Mouse (Mus musculus) kidney, adult 11 months (tissue): ENCODE data around the gene Gas6.

Experiments
- DNase-seq: peaks from one replicate; pipeline ENCODE4 v3.0.0; 2022

The Gas6 gene

DNA sequence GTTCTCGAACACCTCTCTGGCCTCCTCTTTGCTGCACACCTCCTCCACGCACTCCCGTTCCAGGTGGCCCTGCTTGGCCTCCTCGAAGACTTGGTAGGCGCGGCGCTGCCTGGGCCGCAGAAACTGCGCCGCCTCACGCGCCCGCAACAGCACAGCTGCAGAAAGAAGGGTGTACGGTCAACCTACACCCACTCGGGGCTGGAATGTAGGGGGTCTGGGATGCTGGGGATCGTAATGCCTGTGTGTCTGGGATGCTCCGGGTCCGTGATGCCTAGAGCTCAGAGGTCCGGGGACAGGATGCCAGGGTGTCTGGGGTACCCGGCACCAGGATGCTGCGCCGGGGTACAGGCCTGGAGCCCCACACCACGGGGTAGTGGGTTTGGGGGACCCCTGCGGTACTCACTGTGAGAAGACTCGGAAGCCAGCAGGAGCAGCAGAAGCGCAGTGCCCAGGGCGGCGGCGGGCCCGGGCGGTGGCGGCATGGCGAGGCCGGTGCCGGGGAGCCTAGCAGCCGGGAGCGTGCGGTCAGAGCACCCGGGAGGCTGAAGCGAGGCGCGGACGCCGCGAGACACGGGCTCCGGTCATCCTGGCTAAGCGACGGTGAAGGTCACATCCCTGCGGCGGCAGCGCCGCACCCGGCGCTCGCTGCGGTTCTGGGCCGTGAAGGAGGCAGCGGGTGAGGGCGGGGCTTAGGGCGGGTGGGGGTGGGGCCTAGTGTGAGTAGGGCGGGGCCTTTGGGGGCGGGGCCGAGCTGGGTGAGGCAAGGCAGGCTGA is at the start of gene Gas6:
Gene Gas6, minus strand, starts transcription at position 633 of the 774 bp plus-strand sequence.
- DNase-seq = peak; percentile 64

DNA sequence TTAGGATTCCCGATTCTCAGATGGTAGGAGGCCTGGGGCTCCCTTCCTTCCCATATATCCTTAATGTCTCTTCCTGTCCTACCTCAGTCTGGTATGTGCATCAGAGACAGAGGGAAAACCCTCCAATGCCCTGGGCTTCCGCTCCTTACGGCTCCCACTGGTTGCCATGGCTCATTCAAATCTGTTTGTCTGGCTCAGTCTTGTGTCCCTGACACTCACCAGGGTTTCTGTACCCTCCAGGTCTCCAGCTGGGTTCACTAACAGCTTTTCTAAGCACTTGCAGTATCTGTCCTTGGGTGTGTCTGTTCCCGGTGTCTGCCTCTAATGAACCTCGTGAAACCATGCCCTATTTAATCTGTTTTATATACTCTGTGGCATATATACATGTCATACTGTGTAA is 47.2 kb upstream of the Gas6 start:
- no peak for DNase-seq

DNA sequence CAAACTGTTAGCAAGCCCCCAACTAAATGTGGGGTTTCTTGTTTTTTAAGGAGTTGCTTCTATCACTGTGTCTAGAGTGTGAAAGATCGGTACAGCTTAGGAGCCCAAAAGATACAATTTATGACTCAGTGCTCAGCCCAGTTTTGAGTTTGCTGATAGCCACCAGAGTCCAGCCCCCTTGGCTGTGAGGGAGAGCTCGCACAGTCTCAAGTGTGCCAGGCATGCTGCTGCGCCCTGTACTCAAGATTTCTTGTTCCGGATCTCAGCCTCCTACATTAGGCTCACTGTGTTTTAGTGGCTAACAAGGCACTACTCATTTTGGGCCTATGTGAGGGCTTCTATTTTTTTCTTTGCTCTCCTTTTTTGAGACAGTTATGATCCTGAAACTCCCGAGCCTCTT is 45.8 kb upstream of the Gas6 start:
- no peak for DNase-seq

DNA sequence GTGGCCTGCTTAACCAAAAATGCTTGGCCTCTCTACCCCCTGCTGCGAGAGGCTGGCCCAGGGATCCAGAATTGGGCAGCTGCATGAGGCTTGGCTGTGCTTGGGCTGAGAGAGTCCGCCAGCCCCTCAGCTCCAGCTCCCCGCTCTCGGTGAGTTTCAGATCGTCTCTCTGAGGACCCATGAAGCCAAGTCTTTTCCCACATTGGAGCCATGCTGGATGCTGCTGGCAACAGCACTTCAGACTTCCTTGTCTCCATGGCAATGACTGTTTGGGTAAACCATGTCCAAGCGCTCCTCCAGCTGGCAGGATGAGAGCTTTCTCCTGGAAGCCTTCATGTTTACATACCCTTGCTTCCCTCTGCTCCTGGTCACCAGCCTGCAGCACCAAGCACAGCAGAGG is 44.5 kb upstream of the Gas6 start:
- peak; percentile 69 for DNase-seq

DNA sequence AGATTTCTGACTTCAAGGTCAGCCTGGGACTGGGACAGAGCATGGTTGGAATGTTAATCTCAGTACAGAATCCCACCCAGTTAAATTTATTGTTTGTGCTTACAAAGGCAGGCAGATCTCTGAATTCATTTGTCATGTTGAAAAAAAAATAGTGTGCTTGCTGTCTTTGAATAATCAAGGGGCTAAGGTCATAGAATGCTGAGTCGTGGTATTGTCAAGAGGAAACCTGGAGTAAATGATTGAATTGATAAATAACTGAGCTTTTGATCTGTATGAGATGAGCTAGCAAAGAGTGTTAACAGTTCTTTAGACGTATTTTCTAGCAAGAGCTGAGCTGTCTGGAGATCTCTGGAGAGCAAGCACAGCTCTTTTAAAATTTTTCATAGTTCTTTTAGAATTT is 42.8 kb upstream of the Gas6 start:
- no peak for DNase-seq

DNA sequence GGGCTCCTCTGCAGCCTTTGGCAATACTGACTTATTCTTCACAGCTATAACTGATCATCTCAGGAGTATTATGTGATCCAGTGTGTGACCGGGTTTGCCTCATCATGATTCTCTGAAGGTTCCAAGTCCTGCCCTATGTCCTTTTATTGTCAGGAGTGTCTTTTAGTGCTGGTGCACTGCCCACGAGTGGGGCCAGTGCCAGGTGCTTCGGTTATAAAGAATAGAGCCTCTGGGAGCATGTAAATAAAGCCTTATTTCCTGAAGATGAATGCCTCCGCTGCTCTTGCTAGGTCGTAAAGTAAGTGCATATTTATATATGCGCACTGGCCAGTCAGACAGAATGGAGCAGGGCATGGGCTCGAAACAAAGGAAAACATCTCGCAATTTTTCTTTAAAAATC is 38.8 kb upstream of the Gas6 start:
- no peak for DNase-seq

DNA sequence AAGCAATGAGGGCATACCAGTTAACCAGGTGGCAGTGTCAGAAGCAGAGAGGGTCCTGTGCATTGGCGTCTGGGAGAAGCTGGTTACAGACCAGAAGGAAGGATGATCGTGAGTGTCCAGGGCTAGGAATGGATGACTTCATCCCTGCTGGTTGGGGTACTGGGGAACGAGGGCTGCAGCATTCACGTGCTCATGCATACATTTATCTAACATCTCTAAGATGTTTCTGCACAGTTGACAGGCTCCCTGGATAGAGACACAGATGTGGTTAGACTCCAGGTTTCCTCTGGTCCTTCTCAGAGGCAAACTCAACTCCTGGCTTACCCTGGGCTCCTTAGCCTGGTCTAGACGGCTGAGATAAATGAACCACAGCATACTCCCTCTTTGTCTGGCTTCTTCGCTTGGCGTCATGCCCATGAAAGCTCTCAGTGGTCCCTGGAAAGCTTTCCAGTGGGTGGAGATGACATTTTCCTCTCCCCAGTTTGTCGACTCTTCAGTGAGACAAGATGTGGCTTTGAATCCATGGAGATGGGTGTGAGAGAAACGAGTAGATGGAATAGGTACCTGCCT is 37.4 kb upstream of the Gas6 start:
- DNase-seq = no peak

DNA sequence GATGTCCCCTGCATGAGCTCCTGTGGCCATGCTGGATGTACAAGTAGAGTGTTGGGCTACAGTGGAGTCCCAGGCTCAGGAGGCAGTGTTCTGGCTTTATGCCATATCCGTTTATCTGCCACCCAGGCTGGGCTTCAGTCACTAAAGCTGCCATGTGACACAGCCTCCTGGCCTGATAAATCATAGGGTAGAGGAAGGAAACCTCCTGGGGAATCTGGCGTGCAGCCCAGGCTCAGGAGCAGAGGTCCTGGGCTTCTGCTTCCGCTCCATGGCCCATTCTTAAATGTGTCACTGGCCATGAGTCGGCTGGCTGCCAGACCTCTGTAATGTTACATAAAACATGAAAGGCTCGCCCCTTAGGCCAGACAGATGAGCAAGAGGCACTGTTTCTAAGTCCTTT is 36.7 kb upstream of the Gas6 start:
- DNase-seq = peak; percentile 98

DNA sequence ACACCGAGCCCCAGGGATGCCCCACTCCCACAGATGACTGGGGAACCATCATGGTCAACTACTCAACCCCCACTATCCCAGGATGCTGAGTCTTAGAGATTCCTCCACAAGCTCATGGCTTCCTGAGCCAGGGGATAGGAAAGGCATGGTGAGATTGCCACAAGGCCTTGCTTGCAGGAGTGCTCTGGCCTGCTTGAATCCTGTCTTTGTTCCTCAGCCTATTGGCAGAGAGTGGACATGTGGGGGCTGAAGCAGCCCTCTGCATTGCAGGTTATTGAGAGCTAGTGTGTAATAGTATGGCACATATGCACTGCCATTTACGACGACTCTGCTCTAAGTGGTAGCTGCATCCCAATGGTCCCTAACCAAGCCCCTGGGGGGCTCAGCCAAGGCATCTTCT is 36.1 kb upstream of the Gas6 start:
- DNase-seq = no peak

DNA sequence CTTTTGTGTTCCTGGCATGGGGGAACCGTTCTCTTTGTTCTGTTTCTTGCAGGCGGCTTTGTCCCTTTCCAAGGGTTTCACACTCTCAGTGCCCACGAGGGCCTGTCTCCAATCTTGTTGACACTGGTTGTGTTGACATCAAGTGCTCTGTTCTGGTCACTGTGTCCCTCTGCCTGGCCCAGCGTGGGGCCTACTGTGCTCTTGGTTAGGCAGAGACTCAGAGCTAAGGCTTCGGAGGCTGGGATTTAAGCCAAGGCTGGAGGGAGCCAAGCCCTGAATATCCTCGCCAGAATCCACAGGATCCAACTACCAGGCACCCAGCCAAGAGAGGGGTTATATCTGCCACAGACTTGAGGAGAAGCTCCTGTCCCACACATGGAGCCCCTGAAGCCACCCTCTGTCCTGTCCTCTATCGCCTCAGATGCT is 35.6 kb upstream of the Gas6 start:
- peak; percentile 87 for DNase-seq

DNA sequence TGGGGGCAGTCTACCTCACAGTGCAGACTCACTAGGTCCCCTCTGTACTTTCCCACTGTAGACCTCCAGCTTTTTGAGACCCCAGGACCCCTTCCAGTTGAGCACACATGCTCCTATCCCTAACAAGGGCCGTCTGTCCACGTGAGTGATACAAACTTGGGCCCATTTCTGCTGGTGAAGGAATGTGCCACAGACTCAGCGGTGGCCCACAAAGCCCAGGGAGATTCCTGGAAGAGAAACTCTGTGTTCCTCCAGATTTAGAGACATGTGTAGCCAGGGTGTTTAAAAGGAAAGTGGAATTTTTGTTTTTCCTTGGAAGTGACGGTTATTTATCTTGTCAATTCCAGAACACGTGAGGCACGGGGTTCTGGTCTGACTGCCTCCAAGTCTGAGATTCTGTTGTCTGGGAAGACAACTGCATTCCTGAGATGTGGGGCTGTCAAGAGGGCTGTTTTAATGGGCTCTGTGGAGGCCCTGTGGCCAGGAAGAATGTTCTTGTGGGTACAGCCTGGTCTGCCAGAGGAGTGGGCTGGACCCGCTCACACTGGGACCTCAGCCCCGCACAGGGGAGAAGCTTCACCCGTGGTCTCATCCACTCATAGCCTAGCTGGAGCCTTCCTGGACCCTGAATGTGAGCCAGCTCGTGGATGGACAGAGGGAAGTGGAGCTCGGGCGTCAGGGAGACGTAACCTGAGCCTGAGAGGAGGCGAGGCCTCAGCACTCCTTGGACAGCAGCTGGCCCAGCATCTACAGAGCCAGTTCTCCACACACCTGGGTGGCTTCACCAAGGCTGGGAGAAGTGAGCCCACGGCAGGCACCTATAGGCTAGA is 34.9 kb upstream of the Gas6 start:
- peak; percentile 47 for DNase-seq

DNA sequence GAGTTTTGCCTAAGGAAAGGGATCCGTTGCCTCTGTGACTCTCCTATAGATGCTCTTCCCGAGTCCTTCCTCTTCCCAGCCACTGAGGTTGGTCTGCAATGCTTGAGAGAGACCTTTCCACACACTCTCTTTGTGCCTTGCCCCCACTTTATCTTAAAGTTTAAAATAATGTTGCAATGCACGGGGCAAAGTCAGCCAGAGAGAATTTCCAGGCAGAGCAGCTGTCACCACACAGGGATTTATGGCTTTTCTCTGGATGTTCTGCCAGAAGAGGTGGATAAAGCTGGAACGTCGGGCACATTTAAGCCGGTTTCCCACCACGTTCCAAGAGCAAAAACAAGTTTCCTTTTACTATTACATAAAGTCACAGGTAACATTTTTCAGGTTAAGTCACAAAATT is 27.1 kb upstream of the Gas6 start:
- DNase-seq = no peak

DNA sequence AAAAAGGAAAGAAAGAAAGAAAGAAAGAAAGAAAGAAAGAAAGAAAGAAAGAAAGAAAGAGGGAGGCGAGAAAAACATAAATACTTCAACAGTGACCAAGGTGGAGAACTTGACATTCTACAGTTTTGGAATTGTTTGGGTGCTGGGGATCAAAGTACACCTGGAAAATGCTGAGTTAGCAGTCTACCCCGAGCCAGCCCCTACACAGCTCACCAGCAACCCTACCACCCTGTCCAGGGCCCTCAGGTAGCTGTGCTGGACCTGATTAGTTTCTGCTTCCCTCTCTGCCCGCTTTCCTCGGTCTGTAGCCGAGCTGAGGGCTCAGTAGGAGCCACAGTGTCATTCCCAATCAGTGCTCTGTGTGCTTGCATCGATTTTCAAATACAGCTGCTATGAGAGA is 26.1 kb upstream of the Gas6 start:
- no peak for DNase-seq

DNA sequence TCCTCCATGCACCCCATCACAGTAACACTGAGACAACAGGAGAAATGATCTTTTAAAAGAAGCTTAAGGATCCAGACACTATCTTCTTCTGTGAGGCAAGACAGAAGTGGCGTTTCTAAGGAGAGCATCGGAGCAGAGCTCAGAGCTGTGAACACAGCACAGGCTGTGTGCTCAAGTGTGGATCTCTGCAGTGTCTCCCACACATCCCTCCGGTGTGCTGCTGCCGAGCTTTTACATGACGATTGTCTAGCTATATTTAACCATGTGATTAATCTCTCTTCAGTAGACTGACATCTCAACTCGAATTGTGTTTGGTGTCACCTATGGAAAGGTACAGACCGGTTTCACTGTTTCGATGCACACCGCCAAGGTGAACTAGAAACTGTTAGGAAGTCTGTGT is 25.2 kb upstream of the Gas6 start:
- no peak for DNase-seq

DNA sequence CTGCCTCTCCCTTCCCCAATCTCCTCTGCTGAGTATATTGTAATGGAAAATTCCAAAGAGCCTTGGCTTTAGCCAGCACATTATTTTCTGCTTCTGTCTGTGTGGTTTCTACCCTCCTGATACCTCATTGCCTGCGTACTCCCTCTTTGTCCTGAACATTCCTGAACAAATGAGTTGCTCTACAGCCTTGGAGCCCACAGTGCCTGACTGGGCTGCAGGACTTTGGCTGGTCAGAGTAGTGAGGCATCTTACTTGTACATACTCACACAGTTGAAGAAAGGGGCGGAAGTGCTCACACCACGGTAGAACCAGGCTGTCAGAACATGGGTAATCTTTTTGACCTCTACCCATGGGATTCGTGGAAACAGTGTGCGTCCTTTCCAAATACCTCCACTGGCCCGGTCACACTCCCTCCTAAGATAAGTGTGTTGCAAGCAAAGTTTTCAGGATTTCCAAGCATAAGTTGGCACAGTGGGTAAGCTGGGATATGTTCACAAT is 23.0 kb upstream of the Gas6 start:
- no peak for DNase-seq

DNA sequence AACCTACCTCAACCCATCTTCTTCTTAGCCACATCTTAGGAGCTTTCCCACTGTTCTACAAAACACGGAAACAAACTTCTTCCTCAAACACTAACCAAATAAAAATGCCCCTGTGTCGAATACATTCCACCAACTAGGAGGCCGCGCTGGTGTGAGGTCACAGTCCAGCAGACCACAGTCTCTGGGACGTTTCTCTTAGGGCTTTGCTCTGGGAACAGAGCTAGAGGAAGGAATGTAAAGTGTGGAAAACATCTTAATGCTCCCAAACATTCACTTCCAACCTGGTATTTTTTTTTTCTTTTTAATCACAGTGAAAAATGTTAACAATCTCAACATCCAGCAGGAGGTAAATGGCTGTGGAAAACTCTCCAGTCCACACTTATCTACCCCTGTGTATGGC is 22.4 kb upstream of the Gas6 start:
- DNase-seq = no peak

DNA sequence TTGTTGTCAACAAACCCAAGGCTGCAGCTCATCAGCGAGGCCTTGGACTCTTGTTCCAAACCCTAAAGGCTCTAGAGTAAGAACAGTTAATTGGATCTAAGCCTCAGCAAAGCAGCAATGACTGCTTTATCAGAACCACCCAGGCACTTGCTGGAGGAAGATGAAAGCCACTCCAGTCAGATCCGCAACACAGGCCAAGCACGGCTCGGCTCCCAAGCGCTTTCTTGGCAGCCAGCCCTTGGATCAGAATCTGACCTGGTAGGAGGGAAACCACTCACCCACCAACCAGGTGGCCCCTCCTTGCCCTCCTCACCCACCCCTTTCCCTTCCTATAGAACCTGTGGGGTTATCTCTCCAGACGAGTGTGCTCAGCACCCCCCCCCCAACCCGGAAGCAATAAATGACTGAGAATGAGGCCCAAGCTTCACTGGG is 21.7 kb upstream of the Gas6 start:
- no peak for DNase-seq

DNA sequence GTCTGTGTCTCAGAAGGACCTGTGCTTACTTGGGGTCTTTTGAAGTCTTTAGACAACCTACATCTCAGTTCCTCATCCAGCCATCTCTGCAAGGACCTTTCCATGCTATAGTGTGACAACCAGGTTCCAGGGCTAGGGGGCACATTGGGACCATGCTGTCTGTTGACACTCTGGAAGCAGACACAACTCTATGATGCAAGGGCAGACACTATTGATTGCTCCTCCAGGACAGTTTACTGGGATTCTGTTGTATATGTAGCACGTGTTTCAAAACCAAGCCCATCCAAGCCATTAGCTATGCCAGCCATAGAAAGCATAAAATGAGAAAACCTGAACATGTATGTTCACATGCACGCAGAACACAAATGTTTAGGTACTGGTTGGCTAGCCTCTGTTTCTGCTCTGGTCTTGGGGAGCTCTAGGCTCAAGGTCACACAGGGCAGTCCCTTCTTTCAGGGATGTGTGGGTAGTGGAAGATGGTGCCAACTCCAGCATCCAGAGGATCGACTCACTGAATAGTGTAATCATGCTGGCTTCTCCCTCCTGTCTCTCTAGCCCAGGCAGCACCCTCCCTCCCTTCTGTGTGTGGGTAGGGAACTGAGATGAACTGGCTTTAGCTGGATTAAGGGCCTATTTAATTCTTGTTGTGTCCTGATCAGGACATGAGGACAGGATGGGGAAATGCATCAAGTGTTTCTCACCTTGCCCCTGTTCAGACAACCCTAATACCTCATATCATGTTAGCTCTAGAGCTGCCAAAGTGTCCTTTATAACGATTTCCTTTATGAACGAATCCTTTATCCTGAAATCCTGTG is 19.5 kb upstream of the Gas6 start:
- DNase-seq = no peak

DNA sequence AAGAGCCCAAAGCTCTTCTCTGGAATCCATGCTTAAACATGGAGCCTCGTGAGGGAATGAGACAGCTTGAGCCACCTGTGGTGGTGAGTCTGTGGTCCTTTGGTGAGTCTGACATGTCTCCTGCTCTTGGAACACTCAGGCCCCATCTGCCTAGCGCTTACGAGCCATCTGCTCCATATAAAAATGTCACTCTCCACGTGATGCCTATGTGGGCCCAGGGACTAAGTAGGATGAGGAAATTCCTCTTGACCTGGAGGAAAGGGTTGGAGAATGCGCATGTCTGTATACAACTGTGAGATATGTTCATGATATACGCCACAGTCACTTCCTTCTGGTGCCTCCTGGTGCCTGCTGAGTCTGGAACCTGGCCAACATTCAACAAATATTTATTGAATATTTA is 18.4 kb upstream of the Gas6 start:
- DNase-seq = no peak

DNA sequence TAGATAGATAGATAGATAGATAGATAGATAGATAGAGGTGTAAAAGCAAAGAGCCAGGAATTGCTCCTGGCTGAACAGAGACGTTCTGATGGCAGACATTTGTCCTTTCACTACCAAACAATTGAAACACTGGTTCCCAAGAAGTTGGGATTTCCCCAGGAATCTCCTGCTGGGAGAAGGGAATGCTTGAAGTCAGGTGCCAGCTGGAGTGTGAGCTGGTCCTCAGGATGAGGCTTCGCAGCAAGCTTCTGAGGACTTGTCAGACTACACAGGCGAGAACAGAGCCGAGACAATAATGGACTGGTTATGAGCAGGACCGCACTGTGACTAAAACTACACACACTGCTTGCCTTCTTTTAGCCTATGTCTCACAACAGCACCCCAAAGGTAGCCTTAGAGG is 17.7 kb upstream of the Gas6 start:
- no peak for DNase-seq

DNA sequence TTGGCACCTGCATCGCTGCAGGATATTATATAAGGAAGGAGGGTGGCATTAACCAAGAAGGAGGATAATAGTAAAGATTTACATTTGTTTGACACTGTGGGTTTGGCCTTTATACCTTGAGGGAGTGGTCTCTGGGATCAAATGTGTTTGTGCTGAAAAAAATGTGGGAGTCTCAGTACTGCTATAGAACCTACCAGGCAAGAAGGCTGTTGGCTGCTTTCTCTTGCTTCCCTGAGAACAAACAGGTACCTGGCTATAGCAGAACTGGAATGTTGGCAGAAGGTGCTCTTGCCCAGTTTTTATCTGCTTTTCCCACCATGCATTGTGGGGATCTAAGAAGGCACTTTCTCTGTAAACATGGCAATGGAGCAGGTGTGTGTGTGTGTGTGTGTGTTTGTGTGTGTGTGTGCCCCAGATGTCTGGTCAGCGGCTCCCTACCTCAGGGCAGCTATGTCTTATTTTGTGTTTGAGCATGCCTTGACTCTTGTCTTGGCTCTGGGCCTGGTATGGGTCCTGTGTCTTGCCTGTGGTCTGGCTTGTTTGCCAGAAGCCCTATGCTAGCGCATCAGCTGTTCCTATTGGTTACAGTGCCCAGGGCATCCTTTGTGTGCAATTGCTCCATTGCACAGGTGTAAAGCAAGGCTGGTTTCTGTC is 13.1 kb upstream of the Gas6 start:
- DNase-seq = no peak

DNA sequence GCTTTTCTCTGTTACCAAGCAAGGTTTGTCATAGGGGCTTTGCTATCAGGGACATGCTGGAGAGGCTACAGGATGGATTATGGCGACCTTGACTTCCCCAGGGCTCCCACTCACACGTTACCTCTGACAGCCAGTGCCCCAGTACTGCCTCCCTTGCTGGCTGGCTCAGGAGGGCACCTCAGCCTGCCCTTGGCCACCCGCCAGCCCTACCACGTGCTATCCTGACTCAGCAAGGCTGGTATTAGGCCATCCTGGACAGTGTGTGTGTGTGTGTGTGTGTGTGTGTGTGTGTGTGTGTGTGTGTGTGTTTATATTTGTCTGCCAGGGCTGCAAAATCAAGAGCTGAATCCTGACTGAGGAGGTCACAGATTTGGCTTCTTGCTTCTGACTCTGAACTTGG is 12.6 kb upstream of the Gas6 start:
- peak; percentile 94 for DNase-seq
